Mouse (Mus musculus) limb, embryonic 12.5 days (tissue): ENCODE data around the gene Ism2. TPM values are rescaled to one million over a fixed set of nuclear protein-coding genes. Genes with fewer than 3 reads are reported as not detected.

Experiments
- ATAC-seq: fragments of 200-750 bp; cut with Nextera tagmentation; 2 replicates; pipeline ENCODE4 v1.8.0; 2017; ENCODE audit warnings: low read depth, moderate TSS enrichment; ENCODE audit not compliant: insufficient number of reproducible peaks, insufficient read depth, low FRiP score, low TSS enrichment
- H3K27ac ChIP-seq: fragments of 300-500 bp; sonication (generic); 2 replicates; pipeline ENCODE4 v1.5.1; 2016; ENCODE audit warnings: mild to moderate bottlenecking, moderate library complexity
- H3K27me3 ChIP-seq: fragments of 300-500 bp; sonication (generic); 2 replicates; pipeline ENCODE4 v1.6.1; 2016; ENCODE audit warnings: mild to moderate bottlenecking, moderate library complexity
- H3K36me3 ChIP-seq: fragments of 300-500 bp; sonication (generic); 2 replicates; pipeline ENCODE4 v1.6.1; 2016; ENCODE audit warnings: mild to moderate bottlenecking, moderate library complexity
- H3K4me1 ChIP-seq: fragments of 300-500 bp; sonication (generic); replicated peaks from 2 replicates; pipeline ENCODE4 v1.6.1; 2016
- H3K4me2 ChIP-seq: fragments of 300-500 bp; sonication (generic); 2 replicates; pipeline ENCODE4 v1.6.1; 2016; ENCODE audit warnings: mild to moderate bottlenecking, moderate library complexity
- H3K4me3 ChIP-seq: fragments of 300-500 bp; sonication (generic); replicated peaks from 2 replicates; pipeline ENCODE4 v1.5.1; 2016; ENCODE audit warnings: mild to moderate bottlenecking
- H3K9ac ChIP-seq: fragments of 300-500 bp; sonication (generic); replicated peaks from 2 replicates; pipeline ENCODE4 v1.6.1; 2016; ENCODE audit warnings: mild to moderate bottlenecking, moderate library complexity
- H3K9me3 ChIP-seq: fragments of 300-500 bp; sonication (generic); 2 replicates; pipeline ENCODE4 v1.6.1; 2016; ENCODE audit warnings: mild to moderate bottlenecking, moderate library complexity
- WGBS: fragments of 180-500 bp; shearing (Covaris S2); methylation state at CpG from one replicate; pipeline ENCODE4 v1.1.7; 2016; 5-methylcytosine and 5-hydroxymethylcytosine counted together
- microRNA-seq: library from miRNA; unstranded; fragments of <30 nt; microRNA quantifications from one replicate; pipeline ENCODE4, GENCODE M21; 2017
- polyA plus RNA-seq: library from polyadenylated mRNA; unstranded; fragments of >200 nt; fragmentation: Nextera tagmentation; extraction: Ambion mirVana; gene quantifications from 2 replicates; pipeline ENCODE4 v1.2.1, GENCODE M21; 2016

The Ism2 gene
- polyA plus RNA-seq, 1 experiment from 2014 or later, result 1.7 TPM

DNA sequence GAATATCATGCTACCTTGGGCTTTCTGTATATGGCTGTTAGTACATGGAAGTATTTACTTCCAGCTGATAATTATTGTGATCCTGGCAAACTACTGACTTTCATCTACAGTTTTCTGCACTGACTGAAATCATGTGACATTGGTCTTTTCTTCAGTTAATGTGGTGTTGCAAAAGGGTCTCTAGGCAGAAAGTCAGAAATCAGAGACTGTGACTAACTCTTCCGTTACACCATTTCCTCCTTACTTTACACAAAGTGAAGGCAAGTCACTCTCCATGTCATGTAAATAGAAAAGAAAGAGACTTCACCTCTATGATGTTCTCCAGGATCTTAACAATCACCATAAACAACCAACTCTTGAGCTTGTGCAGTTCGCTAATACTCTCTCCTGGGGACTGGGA lies 69.9 kb downstream of the Ism2 start:
- no peaks in the 10 kb centered on the region for H3K36me3 ChIP-seq
- no peak overlapping the region for H3K9ac ChIP-seq
- no peaks in the 10 kb centered on the region for H3K9me3 ChIP-seq
- H3K4me1 ChIP-seq, result no peaks in the 10 kb centered on the region
- no peak for ATAC-seq
- 83% methylated on average over 2 of the region's 2 CpGs for WGBS
- no peaks in the 10 kb centered on the region for H3K27me3 ChIP-seq
- H3K4me3 ChIP-seq, result no peak overlapping the region
- H3K27ac ChIP-seq, result no peak overlapping the region
- H3K4me2 ChIP-seq, result no peak overlapping the region

Small RNA genes lying within 50 kb of the gene (microRNA-seq; reads per million reads assigned to microRNA genes)
- gene Gm47293, result not detected

Other genes with a start within 250 kb of the Ism2 start
- 0.26 and 0.41 TPM in 2 replicates for gene Ngb, start 197.2 kb downstream of the Ism2 start, polyA plus RNA-seq
- 29.1 and 30.0 TPM in 2 replicates for gene Gstz1, start 152.5 kb downstream of the Ism2 start, polyA plus RNA-seq
- 16.4 and 17.2 TPM in 2 replicates for gene Pomt2, start 151.7 kb downstream of the Ism2 start, polyA plus RNA-seq
- gene Samd15, start 100.0 kb downstream of the Ism2 start, polyA plus RNA-seq, result 0.73 and 2.6 TPM in 2 replicates
- gene Tmed8, start 99.3 kb downstream of the Ism2 start, polyA plus RNA-seq, result 3.8 and 4.2 TPM in 2 replicates
- gene Noxred1, start 61.0 kb downstream of the Ism2 start, polyA plus RNA-seq, result 0.99 and 1.2 TPM in 2 replicates
- 53.9 and 55.1 TPM in 2 replicates for gene Vipas39, start 33.4 kb downstream of the Ism2 start, polyA plus RNA-seq
- 224 and 227 TPM in 2 replicates for gene Ahsa1, start 33.2 kb downstream of the Ism2 start, polyA plus RNA-seq
- 64.6 and 71.7 TPM in 2 replicates for gene Sptlc2, start 88.7 kb upstream of the Ism2 start, polyA plus RNA-seq
- 330 and 347 TPM in 2 replicates for gene Slirp, start 144.2 kb upstream of the Ism2 start, polyA plus RNA-seq
- 76.7 and 77.5 TPM in 2 replicates for gene Alkbh1, start 144.3 kb upstream of the Ism2 start, polyA plus RNA-seq
- gene Snw1, start 172.6 kb upstream of the Ism2 start, polyA plus RNA-seq, result 152 and 161 TPM in 2 replicates
- not detected in 2 replicates for gene Gm5788, start 195.0 kb upstream of the Ism2 start, polyA plus RNA-seq
- gene Gm8300, start 214.6 kb upstream of the Ism2 start, polyA plus RNA-seq, result not detected in 2 replicates